Mouse (Mus musculus) bone marrow macrophage, adult 2 months (primary cell): ENCODE measurements around the gene Praf2. TPM values are rescaled to one million over a fixed set of nuclear protein-coding genes. Genes with fewer than 3 reads are reported as not detected.

Experiments used
- H3K27ac ChIP-seq: 2 replicates; pipeline ENCODE4 v1.5.1; 2012; ENCODE audit warnings: low read depth, low read length; ENCODE audit not compliant: insufficient read depth
- H3K4me1 ChIP-seq: 2 replicates; pipeline ENCODE4 v1.6.1; 2012; ENCODE audit warnings: low read length; ENCODE audit not compliant: control insufficient read depth, insufficient read depth
- H3K4me3 ChIP-seq: 2 replicates; pipeline ENCODE4 v1.5.1; 2012; ENCODE audit warnings: mild to moderate bottlenecking, low read length, moderate library complexity; ENCODE audit not compliant: insufficient read depth
- CTCF ChIP-seq: IDR thresholded peaks from 2 replicates; pipeline ENCODE4 v1.5.1; 2012; ENCODE audit warnings: low read depth, mild to moderate bottlenecking, low read length, moderate library complexity
- POLR2A ChIP-seq: IDR thresholded peaks from 2 replicates; pipeline ENCODE4 v1.6.1; 2012; ENCODE audit warnings: mild to moderate bottlenecking, low read depth, low read length, borderline replicate concordance
- polyA plus RNA-seq: library from polyadenylated mRNA; stranded (reverse); fragments of >200 nt; gene quantifications from 2 replicates; pipeline ENCODE4 v1.2.4, GENCODE M21; 2012; ENCODE audit not compliant: missing spikeins, insufficient read depth, insufficient read length

Gene Praf2
- polyA plus RNA-seq, 1 experiment: 19.1 TPM

GRCm38 (mm10) chrX:7721514-7722281 lies 6.5 kb upstream of the Praf2 start, which contains the start of gene Gm45208:
TSS of gene Gm45208 (plus strand) at chrX:7722245.
- Histone ChIP-seq H3K4me1 (0 out of 2 replicates have a peak, but pooled peaks cover 5% of the 10 kb centered on the region), H3K27ac (peak within 1 kb of the TSS; percentile 93), H3K4me3 (peak within 1 kb of the TSS; percentile 74)
- TF ChIP-seq POLR2A (no peak), CTCF (no peak)

- peak overlapping the region; percentile 74 for H3K4me3 ChIP-seq
- TF ChIP-seq CTCF (no peak), POLR2A (no peak)
- H3K27ac ChIP-seq: peak overlapping the region; percentile 93
- 0 out of 2 replicates have a peak, but pooled peaks cover 9% of the 10 kb centered on the region for H3K4me1 ChIP-seq
Observed at GRCm38 (mm10) chrX:7722282-7722611, 6.0 kb upstream of the Praf2 start.

- peak overlapping the region; percentile 93 for H3K27ac ChIP-seq
- H3K4me1 ChIP-seq: peaks cover 11% of the 10 kb centered on the region
- TF ChIP-seq POLR2A (no peak), CTCF (no peak)
- peak overlapping the region; percentile 74 for H3K4me3 ChIP-seq
Observed at GRCm38 (mm10) chrX:7722691-7723090, 5.5 kb upstream of the Praf2 start.

- no peak overlapping the region for H3K27ac ChIP-seq
- no peak overlapping the region for H3K4me3 ChIP-seq
- H3K4me1 ChIP-seq: peaks cover 15% of the 10 kb centered on the region
- TF ChIP-seq POLR2A: no peak
- no peak for TF ChIP-seq CTCF
Observed at GRCm38 (mm10) chrX:7724135-7724534, 4.1 kb upstream of the Praf2 start.

- H3K4me3 ChIP-seq: no peak overlapping the region
- no peak overlapping the region for H3K27ac ChIP-seq
- peaks cover 17% of the 10 kb centered on the region for H3K4me1 ChIP-seq
- TF ChIP-seq CTCF: no peak
- TF ChIP-seq POLR2A: no peak
Observed at GRCm38 (mm10) chrX:7725841-7726240, 2.4 kb upstream of the Praf2 start.

DNA sequence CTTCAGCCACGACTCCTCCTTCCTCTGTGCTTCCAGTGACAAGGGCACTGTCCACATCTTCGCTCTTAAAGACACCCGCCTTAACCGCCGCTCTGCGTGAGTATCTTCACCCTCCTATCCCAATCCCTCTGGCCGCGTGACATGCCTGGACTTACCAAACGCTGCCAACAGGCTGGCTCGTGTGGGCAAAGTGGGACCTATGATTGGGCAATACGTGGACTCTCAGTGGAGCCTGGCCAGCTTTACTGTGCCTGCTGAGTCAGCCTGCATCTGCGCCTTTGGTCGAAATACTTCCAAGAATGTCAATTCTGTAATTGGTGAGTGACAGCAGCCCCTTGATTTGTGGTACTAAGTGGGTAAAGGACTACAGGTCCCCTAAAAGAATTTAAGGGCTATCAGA lies 1.1 kb upstream of the Praf2 start:
- Histone ChIP-seq H3K27ac (peak overlapping the region; percentile 77), H3K4me1 (peaks cover 17% of the 10 kb centered on the region), H3K4me3 (no peak overlapping the region)
- TF ChIP-seq CTCF: no peak
- no peak for TF ChIP-seq POLR2A

DNA sequence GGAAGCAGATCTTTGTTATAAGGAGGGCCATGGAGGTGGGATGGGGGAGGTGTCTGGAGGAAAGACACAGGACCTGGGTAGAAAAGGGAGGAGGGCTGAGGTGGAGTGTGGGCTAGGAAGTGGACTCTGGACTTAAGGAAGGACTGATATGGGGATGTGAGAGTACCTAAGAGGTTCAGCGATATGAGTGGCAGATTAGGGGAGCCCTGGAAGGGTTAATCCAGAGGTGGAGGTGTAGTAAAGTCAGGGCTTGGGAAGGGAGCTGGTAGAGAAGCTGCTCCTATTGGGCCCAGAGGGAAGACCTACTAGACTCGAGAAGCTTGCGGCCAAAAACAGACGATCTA lies 655 bp downstream of the Praf2 start:
- no peak overlapping the region for H3K27ac ChIP-seq
- H3K4me3 ChIP-seq: peak overlapping the region; percentile 69
- H3K4me1 ChIP-seq: peaks cover 15% of the 10 kb centered on the region
- no peak for TF ChIP-seq CTCF

- peaks cover 4% of the 10 kb centered on the region; the same call in 1 of the 2 replicates for H3K4me1 ChIP-seq
- H3K4me3 ChIP-seq: peak overlapping the region; percentile 31; the same call in 1 of the 2 replicates
- no peak for TF ChIP-seq POLR2A
- no peak overlapping the region for H3K27ac ChIP-seq
Observed at GRCm38 (mm10) chrX:7733571-7734156, 5.4 kb downstream of the Praf2 start.

GRCm38 (mm10) chrX:7739336-7740081 lies 11.3 kb downstream of the Praf2 start:
- Histone ChIP-seq H3K27ac (no peak overlapping the region), H3K4me1 (no peaks in the 10 kb centered on the region), H3K4me3 (no peak overlapping the region)
- TF ChIP-seq CTCF: no peak
- TF ChIP-seq POLR2A: no peak

DNA sequence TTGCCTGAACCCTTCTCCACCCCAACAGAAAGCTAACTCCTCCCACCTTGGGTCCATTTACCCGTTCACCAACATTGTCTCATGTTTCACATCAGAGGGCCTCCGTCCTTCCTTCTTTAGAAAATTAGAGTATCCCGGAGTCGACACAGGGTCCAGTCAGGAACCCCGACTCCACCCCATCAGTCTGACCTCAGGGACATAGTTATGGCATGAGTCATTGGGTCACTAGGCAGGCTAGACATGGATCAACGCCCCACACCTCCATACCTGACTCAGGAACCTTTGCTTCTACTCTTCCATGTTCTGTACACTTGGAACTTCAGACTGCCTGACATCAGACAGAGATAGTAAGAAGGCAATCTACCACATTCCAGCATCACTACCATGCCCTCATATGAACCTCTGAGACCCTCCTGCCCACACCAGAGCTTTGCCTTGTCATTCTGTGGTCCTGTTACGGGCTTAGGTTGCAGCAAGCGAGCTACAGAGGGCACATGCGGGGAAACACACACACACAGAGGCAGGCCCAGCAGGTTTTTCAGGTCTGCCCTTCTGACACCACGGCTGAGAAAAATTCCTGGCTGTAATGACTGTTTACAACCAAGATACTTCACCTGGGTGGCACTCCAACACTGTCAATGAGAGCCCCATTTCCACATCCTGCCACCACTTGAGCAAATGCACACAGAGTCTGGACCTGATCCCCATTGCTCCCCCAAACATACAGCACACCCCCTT lies 12.0 kb downstream of the Praf2 start:
- TF ChIP-seq POLR2A: no peak
- Histone ChIP-seq H3K4me3 (no peak overlapping the region), H3K27ac (no peak overlapping the region), H3K4me1 (no peaks in the 10 kb centered on the region)
